10 mouse cellular contexts compared by ENCODE assay signal in genomic region chr9:106308983-106309382, GRCm38 (mm10). TPM values are rescaled to one million over a fixed set of nuclear protein-coding genes. Genes with fewer than 3 reads are reported as not detected.
DNase-seq lines count a peak whose midpoint lies in the region; ATAC-seq and TF ChIP-seq lines count a peak whose summit lies in the region.
"Had no signal": no experiment of that assay in that cellular context is flagged by ENCODE, and none has a peak within 500 bp of the region (broad histone marks: within the 10 kb centered on the region; RNA-seq: fewer than 3 reads in every experiment).

No protein-coding gene starts in this region.

- H3K36me3 ChIP-seq in heart, adult 2 months (ENCODE audit: control insufficient read depth, insufficient read depth, low read length): no peaks in the 10 kb centered on the region
- peaks cover 17% of the 10 kb centered on the region for H3K36me3 ChIP-seq in lung, embryonic 14.5 days (ENCODE audit: insufficient read depth)
- H3K36me3 ChIP-seq in embryonic facial prominence, embryonic 13.5 days: peaks cover 15% of the 10 kb centered on the region; the same call in 1 of the 2 replicates
- H3K36me3 ChIP-seq in macrophage (ENCODE audit: inconsistent target): no peaks in the 10 kb centered on the region

- no peaks in the 10 kb centered on the region for H3K27me3 ChIP-seq in heart, adult 2 months (ENCODE audit: control insufficient read depth, insufficient read depth, low read length)
- no peaks in the 10 kb centered on the region for H3K27me3 ChIP-seq in lung, embryonic 14.5 days (ENCODE audit: insufficient read depth, low read length)
- H3K27me3 ChIP-seq in embryonic facial prominence, embryonic 13.5 days: no peaks in the 10 kb centered on the region
- H3K27me3 ChIP-seq: limb, embryonic 15.5 days had no signal

- H3K79me2 ChIP-seq in heart, adult 2 months (replicated peaks; ENCODE audit: control insufficient read depth, insufficient read depth, low read length): no peaks in the 10 kb centered on the region
- no peaks in the 10 kb centered on the region for H3K79me2 ChIP-seq in macrophage (ENCODE audit: inconsistent target)

- ATAC-seq in lung, embryonic 14.5 days (ENCODE audit: insufficient read depth): no peak
- ATAC-seq in embryonic facial prominence, embryonic 13.5 days (ENCODE audit: insufficient number of reproducible peaks, insufficient read depth, low FRiP score, low TSS enrichment, low read depth): no peak

- TF ChIP-seq CTCF in heart, adult 2 months (IDR thresholded peaks at IDR 0.05): no peak
- no peak for TF ChIP-seq CTCF in lung, embryonic 14.5 days (IDR thresholded peaks at IDR 0.05; ENCODE audit: low read depth)

- H3K9ac ChIP-seq in heart, adult 2 months (ENCODE audit: low read depth, low read length): no peak overlapping the region
- H3K9ac ChIP-seq in lung, embryonic 14.5 days: no peak overlapping the region
- H3K9ac ChIP-seq in embryonic facial prominence, embryonic 13.5 days: 0 out of 2 replicates have a peak overlapping the region, but pooled peaks have one; percentile 49
- H3K9ac ChIP-seq: limb, embryonic 15.5 days had no signal

- TF ChIP-seq EP300 in heart, adult 2 months (IDR thresholded peaks at IDR 0.05; ENCODE audit: insufficient read depth, low read depth, low read length): no peak

- no peak for DNase-seq in heart, adult 2 months
- DNase-seq in heart, adult 9 months (ENCODE audit: low spot score in 2 of 2): no peak
- no peak for DNase-seq in lung, embryonic 14.5 days
- DNase-seq in lung, postnatal 10 days: no peak
- DNase-seq in layer of hippocampus, postnatal 36 days: no peak
- DNase-seq in retina, embryonic 14.5 days (ENCODE audit: low spot score): no peak
- DNase-seq: cerebellum, adult 18-20 months had no signal

- TF ChIP-seq POLR2A in heart, adult 2 months (IDR thresholded peaks at IDR 0.05; ENCODE audit: insufficient read depth, low read depth, low read length): no peak

- H3K9me3 ChIP-seq in lung, embryonic 14.5 days (ENCODE audit: low read depth, low read length): no peaks in the 10 kb centered on the region
- H3K9me3 ChIP-seq in embryonic facial prominence, embryonic 13.5 days: no peaks in the 10 kb centered on the region
- H3K9me3 ChIP-seq: limb, embryonic 15.5 days had no signal

- 97% methylated on average over 5 of the region's 5 CpGs for WGBS in heart, adult 2 months
- WGBS in lung, embryonic 14.5 days: 80% methylated on average over 5 of the region's 5 CpGs
- WGBS in embryonic facial prominence, embryonic 13.5 days: 82% methylated on average over 5 of the region's 5 CpGs
- WGBS in macrophage (ENCODE audit: missing documents): 69% methylated on average over 5 of the region's 5 CpGs

- intact Hi-C loops in heart, adult 2 months (cut with DNase I): no loop called here

- H3K4me3 ChIP-seq in heart, adult 2 months: no peak overlapping the region
- H3K4me3 ChIP-seq in lung, embryonic 14.5 days (ENCODE audit: low read depth, low read length): no peak overlapping the region
- no peak overlapping the region for H3K4me3 ChIP-seq in embryonic facial prominence, embryonic 13.5 days
- no peak overlapping the region for H3K4me3 ChIP-seq in macrophage (ENCODE audit: inconsistent target)
- H3K4me3 ChIP-seq: limb, embryonic 15.5 days had no signal

- H3K27ac ChIP-seq in heart, adult 2 months: peak overlapping the region; percentile 70
- peak overlapping the region; percentile 49; the same call in 1 of the 2 replicates for H3K27ac ChIP-seq in lung, embryonic 14.5 days (ENCODE audit: low read depth)
- peak overlapping the region; percentile 48; the same call in 1 of the 2 replicates for H3K27ac ChIP-seq in embryonic facial prominence, embryonic 13.5 days
- peak overlapping the region; percentile 99 for H3K27ac ChIP-seq in macrophage
- H3K27ac ChIP-seq: limb, embryonic 15.5 days had no signal

- peaks cover 16% of the 10 kb centered on the region for H3K4me1 ChIP-seq in heart, adult 2 months (ENCODE audit: control insufficient read depth, insufficient read depth, low read length)
- no peaks in the 10 kb centered on the region for H3K4me1 ChIP-seq in lung, embryonic 14.5 days (ENCODE audit: insufficient read depth)
- H3K4me1 ChIP-seq in embryonic facial prominence, embryonic 13.5 days: peaks cover 8% of the 10 kb centered on the region

- H3K4me2 ChIP-seq in lung, embryonic 14.5 days: no peak overlapping the region
- H3K4me2 ChIP-seq in embryonic facial prominence, embryonic 13.5 days: no peak overlapping the region
- H3K4me2 ChIP-seq: limb, embryonic 15.5 days had no signal

RNA-seq across cellular contexts. Expression of gene Poc1a, which starts 28.1 kb away (rescaled TPM):
- 1 to 10 TPM; 3.2 to 4.0 TPM for total RNA-seq in heart, adult 2 months (2021)
- polyA plus RNA-seq in heart, adult 2 months (2012; rRNA removed): 5.9 and 6.2 TPM in 2 replicates
- polyA plus RNA-seq in lung, embryonic 14.5 days (2014; fragmentation: Nextera tagmentation; extraction: Ambion mirVana): 27.1 and 29.5 TPM in 2 replicates
- 22.9 and 26.0 TPM in 2 replicates for polyA plus RNA-seq in embryonic facial prominence, embryonic 13.5 days (2015; fragmentation: Nextera tagmentation; extraction: Ambion mirVana)
- total RNA-seq in macrophage (2018; cell fraction: chromatin; rRNA removed): 1 to 10 TPM; 1.9 to 9.1 (median 4.5) TPM
- total RNA-seq in macrophage (2018; cell fraction: cytosol; rRNA removed): 1 to 10 TPM; 2.2 to 5.2 (median 3.6) TPM
- 1 to 10 TPM; 1.0 to 5.8 (median 2.6) TPM for total RNA-seq in macrophage (2018; cell fraction: nucleus; rRNA removed)
- polyA plus RNA-seq in macrophage (2018): 2.7 to 6.4 TPM (median 3.5 TPM) in 3 replicates
- total RNA-seq in layer of hippocampus, postnatal 36 days (2021): 10 to 100 TPM; 10.6 to 12.2 TPM

RNA-seq across cellular contexts. Expression of gene Dusp7, which starts 59.4 kb away (rescaled TPM):
- total RNA-seq in heart, adult 2 months (2021): 10 to 100 TPM; 47.6 to 64.9 TPM
- 102 and 118 TPM in 2 replicates for polyA plus RNA-seq in heart, adult 2 months (2012; rRNA removed)
- 23.9 and 27.3 TPM in 2 replicates for polyA plus RNA-seq in lung, embryonic 14.5 days (2014; fragmentation: Nextera tagmentation; extraction: Ambion mirVana)
- polyA plus RNA-seq in embryonic facial prominence, embryonic 13.5 days (2015; fragmentation: Nextera tagmentation; extraction: Ambion mirVana): 40.3 and 40.6 TPM in 2 replicates
- 10 to 100 TPM in 19 of 26 experiments, 1 to 10 TPM in 7; 4.1 to 46.7 (median 12.6) TPM for total RNA-seq in macrophage (2018; cell fraction: chromatin; rRNA removed)
- 10 to 100 TPM; 32.4 to 87.1 (median 54.1) TPM for total RNA-seq in macrophage (2018; cell fraction: cytosol; rRNA removed)
- 10 to 100 TPM; 16.5 to 77.6 (median 30.5) TPM for total RNA-seq in macrophage (2018; cell fraction: nucleus; rRNA removed)
- 58.0 to 112 TPM (median 63.3 TPM) in 3 replicates for polyA plus RNA-seq in macrophage (2018)
- 10 to 100 TPM; 86.0 to 88.6 TPM for total RNA-seq in layer of hippocampus, postnatal 36 days (2021)

Comparison
In these comparisons a context has a peak if more than half of its experiments do, and no peak if none do; other contexts are left out.
1. H3K27ac ChIP-seq: peak in every context shown above with its lines; median percentile 99 in macrophage; 70 in heart, adult 2 months; 49 in lung, embryonic 14.5 days; 48 in embryonic facial prominence, embryonic 13.5 days.